8 mouse cellular contexts compared by ENCODE assay signal in the genomic region with DNA sequence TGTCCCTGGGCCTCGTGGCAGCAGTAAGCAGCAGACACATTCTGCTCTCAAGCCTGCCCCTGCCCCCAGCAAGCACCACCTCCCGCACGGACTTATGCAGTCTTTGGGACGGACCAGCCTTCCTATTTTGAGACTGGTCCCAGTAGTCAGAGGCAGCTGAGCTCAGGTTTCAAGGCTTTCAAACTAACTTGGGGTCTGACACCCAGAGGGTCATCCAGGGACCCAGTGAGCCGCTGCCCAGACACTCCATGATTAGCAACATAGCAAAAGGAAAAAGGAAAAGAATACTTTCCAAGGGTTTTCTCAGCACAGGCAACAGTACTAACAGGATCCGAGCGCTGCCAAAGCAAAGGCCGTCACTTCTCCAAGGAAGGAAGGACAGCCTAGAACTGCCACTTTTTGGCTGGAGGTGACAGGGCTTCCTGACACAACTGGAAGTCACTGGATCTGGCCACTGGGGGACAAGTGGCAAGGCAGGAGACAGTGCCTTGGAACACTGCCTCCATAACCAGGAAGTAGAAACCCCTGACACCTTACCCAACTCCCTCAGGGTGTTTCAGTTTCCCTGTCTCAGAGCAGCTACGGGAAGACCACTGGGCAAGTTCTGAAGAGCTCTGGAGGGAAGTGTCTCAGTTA. TPM values are rescaled to one million over a fixed set of nuclear protein-coding genes. Genes with fewer than 3 reads are reported as not detected.
DNase-seq lines count a peak whose midpoint lies in the region; ATAC-seq and TF ChIP-seq lines count a peak whose summit lies in the region.

No protein-coding gene starts in this region.

- WGBS in embryonic facial prominence, embryonic 11.5 days = 32% methylated on average over 9 of the region's 9 CpGs
- 46% methylated on average over 9 of the region's 9 CpGs for WGBS in hindbrain, embryonic 13.5 days
- WGBS in liver, embryonic 13.5 days (ENCODE audit: insufficient replicate concordance) = 52% methylated on average over 9 of the region's 9 CpGs
- WGBS in stomach, postnatal 0 days = 20% methylated on average over 9 of the region's 9 CpGs

- no peaks in the 10 kb centered on the region for H3K9me3 ChIP-seq in embryonic facial prominence, embryonic 11.5 days (replicated peaks; ENCODE audit: control insufficient read depth, low read length)
- no peaks in the 10 kb centered on the region for H3K9me3 ChIP-seq in hindbrain, embryonic 13.5 days
- H3K9me3 ChIP-seq in liver, embryonic 13.5 days (replicated peaks) = no peaks in the 10 kb centered on the region
- no peaks in the 10 kb centered on the region for H3K9me3 ChIP-seq in stomach, postnatal 0 days (ENCODE audit: control insufficient read depth, low read length)

- TF ChIP-seq EP300 in stomach, postnatal 0 days (optimal IDR thresholded peaks at IDR 0.05) = no peak

- H3K4me1 ChIP-seq in embryonic facial prominence, embryonic 11.5 days (ENCODE audit: control insufficient read depth, insufficient read depth, low read length) = peaks cover 28% of the 10 kb centered on the region
- H3K4me1 ChIP-seq in hindbrain, embryonic 13.5 days (replicated peaks) = peaks cover 51% of the 10 kb centered on the region
- H3K4me1 ChIP-seq in liver, embryonic 13.5 days (replicated peaks) = peaks cover 42% of the 10 kb centered on the region
- H3K4me1 ChIP-seq in stomach, postnatal 0 days (replicated peaks; ENCODE audit: control insufficient read depth, insufficient read depth) = peaks cover 23% of the 10 kb centered on the region

- no peak overlapping the region for H3K4me3 ChIP-seq in embryonic facial prominence, embryonic 11.5 days (ENCODE audit: low read depth, low read length)
- no peak overlapping the region for H3K4me3 ChIP-seq in hindbrain, embryonic 13.5 days
- H3K4me3 ChIP-seq in liver, embryonic 13.5 days (replicated peaks) = no peak overlapping the region
- H3K4me3 ChIP-seq in stomach, postnatal 0 days (ENCODE audit: low read depth, low read length) = no peak overlapping the region

- peak; percentile 53 to 58 for DNase-seq in adrenal gland, postnatal 36 days
- no peak for DNase-seq in adrenal gland, adult 8-10 months
- no peak for DNase-seq in embryonic facial prominence, embryonic 11.5 days (ENCODE audit: low spot score)
- no peak for DNase-seq in liver, embryonic 13.5 days
- peak; percentile 34 for DNase-seq in stomach, postnatal 0 days (ENCODE audit: low spot score)
- DNase-seq in layer of hippocampus, postnatal 25 days (ENCODE audit: extremely low spot score in 1 of 2, low spot score in 1 of 2) = no peak
- no peak for DNase-seq in layer of hippocampus, adult 18-20 months (ENCODE audit: low spot score in 2 of 2)

- 0 out of 2 replicates have a peak overlapping the region, but pooled peaks have one; percentile 10 for H3K9ac ChIP-seq in embryonic facial prominence, embryonic 11.5 days (replicated peaks; ENCODE audit: low read length)
- no peak overlapping the region; the same call in 1 of the 2 replicates for H3K9ac ChIP-seq in hindbrain, embryonic 13.5 days
- H3K9ac ChIP-seq in liver, embryonic 13.5 days = no peak overlapping the region
- peak overlapping the region; percentile 9; the same call in 1 of the 2 replicates for H3K9ac ChIP-seq in stomach, postnatal 0 days (ENCODE audit: low read length)

- H3K27me3 ChIP-seq in embryonic facial prominence, embryonic 11.5 days (ENCODE audit: control insufficient read depth, insufficient read depth, low read length) = no peaks in the 10 kb centered on the region
- no peaks in the 10 kb centered on the region for H3K27me3 ChIP-seq in hindbrain, embryonic 13.5 days
- H3K27me3 ChIP-seq in liver, embryonic 13.5 days = no peaks in the 10 kb centered on the region
- no peaks in the 10 kb centered on the region for H3K27me3 ChIP-seq in stomach, postnatal 0 days (ENCODE audit: control insufficient read depth, insufficient read depth, low read length)

- H3K4me2 ChIP-seq in embryonic facial prominence, embryonic 11.5 days (ENCODE audit: low read depth, low read length) = no peak overlapping the region
- no peak overlapping the region for H3K4me2 ChIP-seq in hindbrain, embryonic 13.5 days
- H3K4me2 ChIP-seq in liver, embryonic 13.5 days = no peak overlapping the region
- H3K4me2 ChIP-seq in stomach, postnatal 0 days (replicated peaks; ENCODE audit: low read depth) = no peak overlapping the region

- H3K27ac ChIP-seq in embryonic facial prominence, embryonic 11.5 days (replicated peaks; ENCODE audit: low read depth, low read length) = peak overlapping the region; percentile 53
- H3K27ac ChIP-seq in hindbrain, embryonic 13.5 days = peak overlapping the region; percentile 35
- peak overlapping the region; percentile 68 for H3K27ac ChIP-seq in liver, embryonic 13.5 days
- H3K27ac ChIP-seq in stomach, postnatal 0 days (replicated peaks) = peak overlapping the region; percentile 97

- TF ChIP-seq CTCF in stomach, postnatal 0 days (IDR thresholded peaks at IDR 0.05; ENCODE audit: low read depth) = peak; percentile 2; the same call in 1 of the 2 replicates

- H3K36me3 ChIP-seq in embryonic facial prominence, embryonic 11.5 days (replicated peaks; ENCODE audit: control insufficient read depth, insufficient read depth, low read depth, low read length) = no peaks in the 10 kb centered on the region
- H3K36me3 ChIP-seq in hindbrain, embryonic 13.5 days = peaks cover 4% of the 10 kb centered on the region; the same call in 1 of the 2 replicates
- no peaks in the 10 kb centered on the region for H3K36me3 ChIP-seq in liver, embryonic 13.5 days
- H3K36me3 ChIP-seq in stomach, postnatal 0 days (ENCODE audit: control insufficient read depth, insufficient read depth, low read length) = 0 out of 2 replicates have a peak, but pooled peaks cover 2% of the 10 kb centered on the region

- ATAC-seq in embryonic facial prominence, embryonic 11.5 days (replicated peaks; ENCODE audit: insufficient number of reproducible peaks, low FRiP score, low TSS enrichment, low read depth) = no peak
- ATAC-seq in hindbrain, embryonic 13.5 days (ENCODE audit: low FRiP score) = no peak
- ATAC-seq in liver, embryonic 13.5 days (ENCODE audit: low read depth) = no peak
- ATAC-seq in stomach, postnatal 0 days (ENCODE audit: low FRiP score, low TSS enrichment) = no peak

RNA-seq across cellular contexts. Expression of a gene that starts 9.5 kb away (rescaled TPM):
- 10 to 100 TPM; 10.9 to 14.1 TPM for total RNA-seq in adrenal gland, postnatal 36 days (2021)
- 10 to 100 TPM; 13.2 to 29.5 (median 19.2) TPM for total RNA-seq in adrenal gland, adult 8-10 months (2022)
- 5.0 and 5.1 TPM in 2 replicates for polyA plus RNA-seq in embryonic facial prominence, embryonic 11.5 days (2014; fragmentation: Nextera tagmentation; extraction: Ambion mirVana)
- 4.7 and 5.3 TPM in 2 replicates for polyA plus RNA-seq in hindbrain, embryonic 13.5 days (2015; fragmentation: Nextera tagmentation; extraction: Ambion mirVana)
- polyA plus RNA-seq in liver, embryonic 13.5 days (2015; fragmentation: Nextera tagmentation; extraction: Ambion mirVana) = 0.27 and 0.75 TPM in 2 replicates
- polyA plus RNA-seq in stomach, postnatal 0 days (2015; fragmentation: Nextera tagmentation; extraction: Ambion mirVana) = 2.3 and 2.8 TPM in 2 replicates
- total RNA-seq in layer of hippocampus, postnatal 25 days (2021) = 1 to 10 TPM; 4.0 to 5.0 TPM
- 1 to 10 TPM; 1.2 to 2.8 TPM for total RNA-seq in layer of hippocampus, adult 18-20 months (2021)

RNA-seq across cellular contexts. Expression of a gene that starts 58.0 kb away (rescaled TPM):
- total RNA-seq in adrenal gland, postnatal 36 days (2021) = 1 to 10 TPM; 4.9 to 6.5 TPM
- total RNA-seq in adrenal gland, adult 8-10 months (2022) = 1 to 10 TPM; 3.7 to 8.2 (median 4.8) TPM
- 131 and 135 TPM in 2 replicates for polyA plus RNA-seq in embryonic facial prominence, embryonic 11.5 days (2014; fragmentation: Nextera tagmentation; extraction: Ambion mirVana)
- polyA plus RNA-seq in hindbrain, embryonic 13.5 days (2015; fragmentation: Nextera tagmentation; extraction: Ambion mirVana) = 19.1 and 20.5 TPM in 2 replicates
- 47.8 and 58.8 TPM in 2 replicates for polyA plus RNA-seq in liver, embryonic 13.5 days (2015; fragmentation: Nextera tagmentation; extraction: Ambion mirVana)
- 9.8 and 11.4 TPM in 2 replicates for polyA plus RNA-seq in stomach, postnatal 0 days (2015; fragmentation: Nextera tagmentation; extraction: Ambion mirVana)
- 1 to 10 TPM; 2.0 to 2.4 TPM for total RNA-seq in layer of hippocampus, postnatal 25 days (2021)
- total RNA-seq in layer of hippocampus, adult 18-20 months (2021) = 1 to 10 TPM; 2.4 TPM

Comparison
In these comparisons a context has a peak if more than half of its experiments do, and no peak if none do; other contexts are left out.
1. DNase-seq: peak in adrenal gland, postnatal 36 days (2 of 2) and stomach, postnatal 0 days (single experiment); none in adrenal gland, adult 8-10 months (single experiment), embryonic facial prominence, embryonic 11.5 days (single experiment), liver, embryonic 13.5 days (single experiment), layer of hippocampus, postnatal 25 days (0 of 2) and layer of hippocampus, adult 18-20 months (0 of 2).
2. H3K27ac ChIP-seq: peak in every context shown above with its lines; median percentile 97 in stomach, postnatal 0 days; 68 in liver, embryonic 13.5 days; 53 in embryonic facial prominence, embryonic 11.5 days; 35 in hindbrain, embryonic 13.5 days.
3. H3K9ac ChIP-seq: peak in embryonic facial prominence, embryonic 11.5 days (single experiment) and stomach, postnatal 0 days (single experiment); none in hindbrain, embryonic 13.5 days (single experiment) and liver, embryonic 13.5 days (single experiment).